Mouse (Mus musculus) R1 (cell line): ENCODE measurements around the gene Il15ra.

ENCODE experiments used
- DNase-seq: peaks from one replicate; pipeline ENCODE4 v3.0.0-alpha.2; 2018; ENCODE audit warnings: low read depth, low spot score

Il15ra gene

DNA sequence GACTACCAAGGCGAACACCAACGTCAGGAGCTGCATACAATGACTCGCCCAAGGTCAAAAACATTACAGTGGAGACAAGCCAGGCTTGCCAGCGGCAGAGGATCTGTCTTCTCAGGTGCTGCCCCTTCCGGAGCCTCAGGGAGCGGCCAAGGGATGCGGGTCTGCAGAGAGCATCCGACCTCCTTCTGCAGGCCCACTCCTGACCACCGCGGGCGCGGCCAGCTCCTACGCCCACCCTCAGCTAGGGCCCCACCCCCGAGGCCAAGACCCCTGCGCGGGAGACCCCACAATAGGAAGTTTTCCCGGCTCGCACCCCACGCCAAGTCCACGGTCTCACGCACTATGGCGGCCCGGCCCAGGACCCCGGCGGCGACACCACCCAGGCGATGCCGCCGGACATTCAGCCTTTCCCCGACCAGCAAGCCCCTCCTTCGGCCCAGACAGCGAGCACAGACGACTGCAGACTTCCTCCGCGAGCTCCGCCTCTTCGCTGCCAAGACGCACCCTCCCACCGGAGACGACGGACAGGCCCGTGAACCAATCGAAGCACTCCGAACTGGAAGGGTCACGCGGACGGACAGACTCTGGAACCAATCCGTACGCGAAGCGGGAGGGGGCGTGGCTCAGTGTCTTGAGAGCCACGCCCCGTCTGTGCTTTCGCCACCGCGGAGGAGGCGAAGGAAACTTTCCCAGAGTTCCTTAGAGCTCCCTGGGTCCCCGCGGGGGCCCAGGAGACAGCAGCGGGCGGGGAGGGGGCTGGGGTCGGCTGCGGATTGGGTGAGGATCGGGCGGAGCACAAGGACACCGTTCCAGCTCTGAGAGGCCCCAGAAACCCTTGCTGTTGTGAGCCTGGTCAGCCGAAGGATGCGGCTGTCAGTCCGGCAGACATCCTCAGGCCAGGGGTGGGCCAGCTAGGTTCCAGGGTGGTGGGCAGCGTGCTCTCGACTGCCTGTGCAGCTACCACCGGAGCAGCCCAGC lies 72.3 kb downstream of the Il15ra start, which contains the start of the genes Fbh1 and Ankrd16:
Gene Fbh1, minus strand, starts transcription at position 492 of the 978 bp plus-strand sequence.
Gene Ankrd16, plus strand, starts transcription at position 786 of the 978 bp plus-strand sequence.
- peak; percentile 100 for DNase-seq

DNA sequence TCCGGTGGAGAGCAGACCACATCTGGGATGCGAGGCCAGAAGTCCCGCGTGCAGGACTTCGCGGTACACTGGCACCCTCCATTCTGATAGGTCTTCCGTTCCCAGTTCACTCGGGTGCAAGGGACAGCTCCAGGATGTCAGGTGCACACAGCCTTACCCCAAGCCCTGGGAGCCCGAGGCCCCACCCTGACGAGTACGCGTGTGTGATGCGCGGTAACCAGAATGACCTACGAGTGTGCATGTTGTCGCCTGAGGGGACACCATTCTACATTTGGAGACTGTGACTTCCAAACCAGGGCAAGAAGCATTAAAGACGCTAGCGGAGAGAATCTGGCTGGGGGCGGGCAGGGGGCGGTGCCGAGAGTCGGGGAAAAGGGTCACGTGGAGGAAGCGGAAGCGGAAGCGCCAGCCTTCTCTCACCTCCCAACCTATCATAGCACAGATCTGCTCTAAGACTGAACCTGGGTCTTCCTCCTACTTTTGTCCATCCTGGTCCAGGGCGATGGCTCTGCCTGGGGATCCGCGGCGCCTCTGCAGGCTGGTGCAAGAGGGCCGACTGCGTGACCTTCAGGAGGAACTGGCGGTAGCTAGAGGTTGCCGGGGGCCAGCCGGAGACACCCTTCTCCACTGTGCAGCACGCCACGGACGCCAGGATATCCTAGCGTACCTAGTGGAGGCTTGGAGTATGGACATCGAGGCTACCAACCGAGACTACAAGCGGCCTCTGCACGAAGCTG lies 73.2 kb downstream of the Il15ra start:
- DNase-seq, result peak; percentile 94
